Mouse (Mus musculus) myocyte (in vitro differentiated cells): ENCODE measurements at regions not wholly inside any gene's neighbourhood (a gene's known extent, or its start where the extent isn't known, plus 50 kb on each side); places are given as distances from the start of the nearest gene placed in this dataset.

Experiments
- H3K27me3 ChIP-seq: one replicate; pipeline ENCODE4 v1.6.1; 2011; ENCODE audit not compliant: control insufficient read depth, insufficient read depth, insufficient read length
- H3K36me3 ChIP-seq: one replicate; pipeline ENCODE4 v1.6.1; 2011; ENCODE audit not compliant: control insufficient read depth, insufficient read depth
- H3K4me2 ChIP-seq: one replicate; pipeline ENCODE4 v1.6.1; 2011; ENCODE audit warnings: low read depth, control low read depth
- H3K4me3 ChIP-seq: one replicate; pipeline ENCODE4 v1.5.1; 2011; ENCODE audit warnings: mild to moderate bottlenecking, control low read depth, moderate library complexity
- H3K79me2 ChIP-seq: one replicate; pipeline ENCODE4 v1.6.1; 2011; ENCODE audit not compliant: control insufficient read depth, insufficient read depth
- H3ac ChIP-seq: one replicate; pipeline ENCODE4 v1.6.1; 2011; ENCODE audit not compliant: control insufficient read depth, insufficient read length
- CEBPB ChIP-seq: IDR thresholded peaks from 2 replicates; pipeline ENCODE4 v1.6.1; 2011; ENCODE audit warnings: mild to moderate bottlenecking, moderate library complexity; ENCODE audit not compliant: poor library complexity, insufficient read depth, severe bottlenecking
- E2F4 ChIP-seq: IDR thresholded peaks from one replicate; pipeline ENCODE4 v1.6.1; 2011; ENCODE audit warnings: mild to moderate bottlenecking, control low read depth, moderate library complexity; ENCODE audit not compliant: insufficient read depth
- MAX ChIP-seq: IDR thresholded peaks from one replicate; pipeline ENCODE4 v1.6.1; 2011; ENCODE audit warnings: low read depth, mild to moderate bottlenecking, control low read depth
- MYOD1 ChIP-seq, 3 experiments: IDR thresholded peaks; one replicate each; pipeline ENCODE4 v1.6.1; 2011; ENCODE audit warnings: control low read depth in 2 of 3, low read depth in 2 of 3, mild to moderate bottlenecking in 2 of 3, moderate library complexity in 1 of 3; ENCODE audit not compliant: insufficient read length in 2 of 3, control insufficient read depth in 1 of 3
- MYOG ChIP-seq, 3 experiments: IDR thresholded peaks; one replicate each; pipeline ENCODE4 v1.6.1; 2011; ENCODE audit warnings: control low read depth in 2 of 3, low read depth in 2 of 3, mild to moderate bottlenecking in 2 of 3; ENCODE audit not compliant: insufficient read length in 2 of 3, control insufficient read depth in 1 of 3, insufficient read depth in 1 of 3
- POLR2A ChIP-seq: IDR thresholded peaks from one replicate; pipeline ENCODE4 v1.6.1; 2011; ENCODE audit warnings: low read depth, mild to moderate bottlenecking, control low read depth, moderate library complexity; ENCODE audit not compliant: insufficient read length
- POLR2AphosphoS2 ChIP-seq: IDR thresholded peaks from one replicate; pipeline ENCODE4 v1.6.1; 2011; ENCODE audit warnings: low read depth, control low read depth; ENCODE audit not compliant: insufficient read length
- REST ChIP-seq: IDR thresholded peaks from one replicate; pipeline ENCODE4 v1.6.1; 2011; ENCODE audit warnings: mild to moderate bottlenecking, control low read depth, moderate library complexity; ENCODE audit not compliant: insufficient read depth, insufficient read length
- SRF ChIP-seq: IDR thresholded peaks from one replicate; pipeline ENCODE4 v1.6.1; 2011; ENCODE audit warnings: low read depth; ENCODE audit not compliant: control insufficient read depth, insufficient read length
- TCF12 ChIP-seq: IDR thresholded peaks from one replicate; pipeline ENCODE4 v1.6.1; 2011; ENCODE audit warnings: mild to moderate bottlenecking, control low read depth; ENCODE audit not compliant: poor library complexity, insufficient read depth, severe bottlenecking
- TCF3 ChIP-seq: IDR thresholded peaks from one replicate; pipeline ENCODE4 v1.6.1; 2011; ENCODE audit warnings: low read depth, control low read depth; ENCODE audit not compliant: insufficient read length
- USF1 ChIP-seq: IDR thresholded peaks from one replicate; pipeline ENCODE4 v1.6.1; 2011; ENCODE audit warnings: low read depth, mild to moderate bottlenecking, control low read depth, moderate library complexity

GRCm38 (mm10) chr3:144089790-144090256, 115.2 kb downstream of the Lmo4 start:
- Histone ChIP-seq H3K27me3 (no peaks in the 10 kb centered on the region), H3K79me2 (no peaks in the 10 kb centered on the region), H3K4me3 (no peak overlapping the region), H3K4me2 (no peak overlapping the region), H3K36me3 (no peaks in the 10 kb centered on the region), H3ac (no peak overlapping the region)
- TF ChIP-seq MYOG (IDR thresholded peaks at IDR 0.05; ENCODE audit: control insufficient read depth in 1 of 3, insufficient read depth in 1 of 3, insufficient read length in 2 of 3, low read depth in 2 of 3) = no peak
- TF ChIP-seq CEBPB = no peak
- TF ChIP-seq POLR2A = no peak
- TF ChIP-seq MAX = no peak
- no peak for TF ChIP-seq MYOD1 (IDR thresholded peaks at IDR 0.05; ENCODE audit: control insufficient read depth in 1 of 3, insufficient read length in 2 of 3, low read depth in 2 of 3)
- TF ChIP-seq E2F4 = no peak
- no peak for TF ChIP-seq TCF12
- no peak for TF ChIP-seq USF1
- TF ChIP-seq POLR2AphosphoS2 = no peak
- no peak for TF ChIP-seq TCF3
- no peak for TF ChIP-seq SRF
- TF ChIP-seq REST = no peak

DNA sequence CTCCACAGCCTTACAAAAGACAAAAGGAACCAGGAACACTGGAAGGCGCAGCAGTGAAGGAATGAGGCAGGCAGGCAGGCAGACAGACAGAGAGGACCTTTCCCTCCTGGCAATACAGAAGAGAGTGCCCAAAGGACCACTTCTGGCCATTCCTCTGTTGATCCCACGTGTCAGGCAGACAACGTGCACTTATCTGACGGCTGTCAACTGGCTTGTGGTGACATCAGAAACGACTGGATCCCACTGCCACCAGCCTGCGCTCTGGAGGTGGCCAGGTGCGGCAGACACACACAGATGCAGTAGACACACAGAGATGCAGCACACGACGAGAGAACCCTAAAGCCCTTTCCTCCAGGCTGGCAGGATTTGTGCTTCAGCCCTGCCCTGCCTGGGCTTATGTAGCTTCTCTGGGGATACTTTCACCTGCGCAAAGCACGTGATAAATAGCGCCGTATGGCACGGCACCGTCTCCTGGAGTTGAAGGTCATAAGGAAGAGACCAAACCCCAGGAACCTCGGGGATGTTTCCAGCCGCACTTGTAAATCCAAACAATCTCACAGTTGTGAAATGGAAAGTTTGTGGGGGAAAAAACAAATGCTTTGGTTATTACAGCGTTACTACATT, 116.6 kb downstream of the Lmo4 start:
- no peaks in the 10 kb centered on the region for H3K36me3 ChIP-seq
- H3K79me2 ChIP-seq = no peaks in the 10 kb centered on the region
- H3K4me2 ChIP-seq = no peak overlapping the region
- no peak overlapping the region for H3K4me3 ChIP-seq
- no peaks in the 10 kb centered on the region for H3K27me3 ChIP-seq
- H3ac ChIP-seq = no peak overlapping the region
- TF ChIP-seq MAX (no peak), REST (no peak), POLR2AphosphoS2 (no peak)

GRCm38 (mm10) chr3:144087771-144088170, 117.2 kb downstream of the Lmo4 start:
- H3K4me3 ChIP-seq = no peak overlapping the region
- H3ac ChIP-seq = no peak overlapping the region
- no peaks in the 10 kb centered on the region for H3K27me3 ChIP-seq
- no peaks in the 10 kb centered on the region for H3K36me3 ChIP-seq
- no peak for TF ChIP-seq E2F4
- TF ChIP-seq MYOG (IDR thresholded peaks at IDR 0.05; ENCODE audit: control insufficient read depth in 1 of 3, insufficient read depth in 1 of 3, insufficient read length in 2 of 3, low read depth in 2 of 3) = no peak
- TF ChIP-seq USF1 = no peak
- TF ChIP-seq POLR2A = no peak
- no peak for TF ChIP-seq MYOD1 (IDR thresholded peaks at IDR 0.05; ENCODE audit: control insufficient read depth in 1 of 3, insufficient read length in 2 of 3, low read depth in 2 of 3)
- no peak for TF ChIP-seq POLR2AphosphoS2
- H3K79me2 ChIP-seq = no peaks in the 10 kb centered on the region
- H3K4me2 ChIP-seq = no peak overlapping the region

DNA sequence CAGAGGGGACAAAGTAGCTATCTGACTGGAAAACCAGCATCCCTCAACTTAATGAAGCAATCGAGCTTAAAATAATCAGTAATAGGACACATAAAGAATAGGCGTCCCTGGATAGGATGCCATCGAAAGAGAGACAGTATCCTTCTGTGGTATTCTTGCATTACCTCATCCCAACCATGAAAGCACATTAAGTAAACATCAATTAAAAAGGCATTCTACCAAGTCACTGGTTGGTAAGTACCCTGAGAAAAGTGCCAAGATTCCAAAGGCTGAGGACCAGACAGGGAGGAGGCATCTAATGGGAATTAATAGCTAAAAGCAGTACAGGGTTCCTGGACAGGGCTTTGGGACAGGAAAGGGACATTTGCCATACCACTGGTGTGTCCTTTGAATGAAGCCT, 118.8 kb downstream of the Lmo4 start:
- H3K79me2 ChIP-seq = no peaks in the 10 kb centered on the region
- H3K36me3 ChIP-seq = no peaks in the 10 kb centered on the region

GRCm38 (mm10) chr3:144079960-144080359, 125.1 kb downstream of the Lmo4 start:
- Histone ChIP-seq H3K36me3 (no peaks in the 10 kb centered on the region), H3K4me3 (no peak overlapping the region), H3K4me2 (no peak overlapping the region), H3ac (no peak overlapping the region), H3K27me3 (no peaks in the 10 kb centered on the region), H3K79me2 (no peaks in the 10 kb centered on the region)
- no peak for TF ChIP-seq MYOD1 (IDR thresholded peaks at IDR 0.05; ENCODE audit: control insufficient read depth in 1 of 3, insufficient read length in 2 of 3, low read depth in 2 of 3)
- no peak for TF ChIP-seq REST
- TF ChIP-seq POLR2A = no peak
- no peak for TF ChIP-seq SRF
- no peak for TF ChIP-seq CEBPB
- TF ChIP-seq POLR2AphosphoS2 = no peak
- TF ChIP-seq E2F4 = no peak
- no peak for TF ChIP-seq TCF12
- TF ChIP-seq MAX = no peak
- no peak for TF ChIP-seq MYOG (IDR thresholded peaks at IDR 0.05; ENCODE audit: control insufficient read depth in 1 of 3, insufficient read depth in 1 of 3, insufficient read length in 2 of 3, low read depth in 2 of 3)
- no peak for TF ChIP-seq USF1
- no peak for TF ChIP-seq TCF3

More for the DNA sequence above, 118.8 kb downstream of the Lmo4 start:
- Histone ChIP-seq H3ac (no peak overlapping the region), H3K4me3 (no peak overlapping the region), H3K4me2 (no peak overlapping the region), H3K27me3 (no peaks in the 10 kb centered on the region)
- TF ChIP-seq CEBPB = no peak
- TF ChIP-seq POLR2AphosphoS2 = no peak
- no peak for TF ChIP-seq POLR2A
- no peak for TF ChIP-seq TCF12
- no peak for TF ChIP-seq MYOD1 (IDR thresholded peaks at IDR 0.05; ENCODE audit: control insufficient read depth in 1 of 3, insufficient read length in 2 of 3, low read depth in 2 of 3)
- TF ChIP-seq REST = no peak
- no peak for TF ChIP-seq USF1
- no peak for TF ChIP-seq E2F4
- no peak for TF ChIP-seq MYOG (IDR thresholded peaks at IDR 0.05; ENCODE audit: control insufficient read depth in 1 of 3, insufficient read depth in 1 of 3, insufficient read length in 2 of 3, low read depth in 2 of 3)
- TF ChIP-seq MAX = no peak
- TF ChIP-seq SRF = no peak
- no peak for TF ChIP-seq TCF3
